Mouse (Mus musculus) cerebellum, postnatal 36 days (tissue): Measurements from ENCODE around the gene Slc37a1.
"Not testable (repeated sequence)": the region's sequence is repeated elsewhere in the genome, so short reads cannot be mapped to it uniquely, and the experiment has no call there.

Source experiments
- DNase-seq, 2 experiments: peaks; one replicate each; pipeline ENCODE4 v3.0.0; 2021 to 2022; ENCODE audit warnings: mixed read lengths in 2 of 2

The Slc37a1 gene

DNA sequence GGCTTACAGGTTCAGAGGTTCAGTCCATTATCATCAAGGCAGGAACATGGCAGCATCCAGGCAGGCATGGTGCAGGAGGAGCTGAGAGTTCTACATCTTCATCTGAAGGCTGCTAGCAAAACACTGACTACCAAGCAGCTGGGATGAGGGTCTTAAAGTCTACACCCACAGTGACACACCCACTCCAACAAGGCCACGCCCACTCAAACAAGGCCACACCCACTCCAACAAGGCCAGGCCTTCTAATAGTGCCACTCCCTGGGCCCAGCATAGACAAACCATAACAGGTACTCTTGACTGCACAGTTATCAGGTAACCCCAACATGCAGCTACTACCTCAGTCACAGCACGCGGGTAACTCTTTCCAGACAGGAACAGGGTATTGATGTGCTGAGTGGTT is 68.1 kb downstream of the Slc37a1 start:
- DNase-seq, result not testable (repeated sequence)

DNA sequence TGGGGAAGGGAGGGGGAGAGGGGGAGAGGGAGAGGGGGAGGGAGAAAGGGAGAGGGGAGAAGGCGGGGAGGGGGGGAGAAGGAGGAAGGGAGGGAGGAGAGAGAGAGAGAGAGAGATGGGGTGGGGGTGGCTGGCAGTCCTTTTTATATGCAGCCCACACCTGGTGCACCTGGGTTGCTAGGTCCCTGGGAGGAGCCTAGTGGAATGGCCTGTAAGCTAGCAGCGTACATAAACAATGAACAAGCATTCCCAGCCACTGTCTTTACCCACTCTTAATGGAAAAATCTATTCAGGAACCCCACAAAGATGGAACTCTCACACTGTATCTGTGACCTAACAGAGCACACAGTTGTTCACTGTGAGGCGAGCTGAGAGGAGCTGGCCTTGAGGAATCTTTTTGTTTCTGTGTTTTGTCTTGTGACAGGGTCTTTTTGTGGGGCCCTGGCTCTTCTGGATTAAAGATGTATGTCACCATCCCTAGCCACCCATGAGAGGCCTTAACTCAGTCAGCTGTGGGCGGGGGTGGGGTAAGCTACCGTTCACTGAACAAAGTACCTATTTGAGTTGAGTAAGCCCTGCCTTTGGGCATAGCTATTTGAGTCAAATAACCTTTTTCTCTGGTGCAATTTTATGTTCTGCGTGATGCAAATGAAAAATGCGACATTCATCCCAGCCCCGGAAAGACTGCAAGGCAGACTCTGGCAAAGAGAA is 69.4 kb downstream of the Slc37a1 start:
- no peak for DNase-seq

DNA sequence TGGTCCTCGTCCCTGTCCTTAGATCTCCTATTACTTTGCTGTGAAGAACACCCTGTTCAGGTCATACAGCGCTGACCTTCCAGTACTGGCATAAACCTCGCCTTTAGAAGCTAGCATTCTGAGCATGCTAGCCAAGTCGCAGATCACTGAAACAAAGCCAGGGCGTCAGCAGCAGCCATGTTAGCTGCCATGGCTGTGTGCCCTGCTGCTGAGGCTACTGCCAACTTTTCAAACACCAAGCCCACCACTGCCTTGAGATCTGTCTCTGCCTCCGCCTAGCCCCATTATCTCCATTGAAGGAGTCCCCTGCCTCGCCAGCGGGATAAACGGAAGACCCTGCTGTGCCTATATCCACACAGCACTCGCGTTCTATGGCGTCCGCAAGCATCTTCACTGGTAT is 74.0 kb downstream of the Slc37a1 start:
- no peak for DNase-seq

DNA sequence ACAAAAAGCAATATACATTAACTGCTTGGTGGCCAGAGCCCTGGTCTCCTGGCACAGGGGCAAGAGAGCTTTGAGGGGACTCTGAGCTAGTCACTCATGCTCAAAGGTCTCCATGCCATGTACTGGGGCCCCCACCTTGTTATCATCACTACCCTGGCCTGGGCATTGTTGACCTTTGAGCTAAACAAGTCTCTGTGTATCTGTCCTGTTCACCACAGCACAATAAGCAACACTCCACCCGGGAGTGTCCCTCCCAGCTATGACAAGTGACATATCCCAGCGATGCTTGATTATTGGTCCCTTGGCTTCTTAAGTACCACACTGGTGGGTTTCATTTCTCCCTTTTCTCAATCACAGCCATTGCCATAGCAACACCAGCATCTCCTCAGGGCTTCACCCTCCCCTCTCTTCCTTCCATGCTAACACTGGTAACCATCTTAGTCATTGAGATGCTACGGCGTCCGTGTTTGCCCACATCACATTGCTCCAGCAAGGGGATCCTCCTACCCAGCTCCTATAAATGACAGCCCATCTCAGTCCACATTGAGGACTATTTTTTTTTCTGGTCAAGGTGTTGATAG is 79.1 kb downstream of the Slc37a1 start:
- no peak for DNase-seq

DNA sequence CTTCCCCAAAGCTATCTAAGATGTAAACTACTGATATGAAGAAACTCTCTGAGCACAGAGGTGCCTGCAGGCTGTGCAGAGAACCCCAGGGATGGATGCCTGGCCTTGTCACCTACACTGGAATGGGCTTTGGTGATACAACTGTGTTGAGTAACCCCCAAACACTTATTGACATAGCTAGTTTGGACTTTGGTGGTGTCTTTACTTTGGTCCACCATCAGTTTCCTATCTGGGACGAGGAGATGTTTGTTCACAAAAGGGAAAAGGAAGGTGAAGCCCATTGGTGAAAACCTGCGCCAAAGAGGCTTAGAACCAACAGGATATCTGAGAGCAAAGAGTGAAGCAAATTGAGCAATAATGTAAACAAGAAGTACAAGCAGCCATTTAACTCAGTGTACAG is 83.6 kb downstream of the Slc37a1 start:
- no peak for DNase-seq

DNA sequence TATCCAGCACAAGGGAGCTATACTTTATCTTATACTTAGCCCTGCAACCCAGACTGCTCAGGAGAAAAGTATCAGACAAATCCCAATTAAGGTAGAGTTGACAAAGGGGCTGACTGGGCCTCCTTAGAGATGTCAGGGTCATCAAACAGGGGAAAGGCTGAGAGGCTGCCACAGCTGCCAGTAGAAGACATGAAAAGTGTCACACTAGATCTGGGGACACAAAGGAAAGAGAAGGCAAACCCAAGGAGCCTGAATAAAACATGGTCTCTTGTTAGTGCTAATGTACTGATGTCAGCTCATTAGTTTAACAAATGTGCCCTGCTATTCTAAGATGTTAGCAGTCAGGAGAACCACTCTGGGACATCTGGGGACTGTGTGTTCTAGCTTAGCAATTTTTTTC is 84.3 kb downstream of the Slc37a1 start:
- DNase-seq, result no peak

DNA sequence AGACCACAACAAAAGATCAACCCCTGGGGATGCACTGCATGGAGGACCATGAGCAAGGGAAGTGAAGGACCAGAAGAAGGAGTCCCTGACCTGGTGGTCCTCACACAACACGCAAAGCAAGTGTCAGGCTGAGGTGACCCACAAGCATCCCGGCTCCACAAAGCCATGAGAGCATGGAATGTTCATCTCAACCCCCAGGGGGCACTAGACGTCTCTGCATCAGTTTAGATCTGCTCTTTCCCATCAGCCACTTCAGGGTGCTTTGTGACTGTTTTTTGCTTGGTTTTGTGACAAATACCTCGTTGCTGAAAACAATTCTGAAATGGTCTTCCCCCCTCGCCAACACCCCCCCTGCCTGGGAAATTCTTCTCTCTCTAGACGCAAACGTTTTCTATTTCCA is 91.4 kb downstream of the Slc37a1 start:
- peak; percentile 81 to 84 for DNase-seq

DNA sequence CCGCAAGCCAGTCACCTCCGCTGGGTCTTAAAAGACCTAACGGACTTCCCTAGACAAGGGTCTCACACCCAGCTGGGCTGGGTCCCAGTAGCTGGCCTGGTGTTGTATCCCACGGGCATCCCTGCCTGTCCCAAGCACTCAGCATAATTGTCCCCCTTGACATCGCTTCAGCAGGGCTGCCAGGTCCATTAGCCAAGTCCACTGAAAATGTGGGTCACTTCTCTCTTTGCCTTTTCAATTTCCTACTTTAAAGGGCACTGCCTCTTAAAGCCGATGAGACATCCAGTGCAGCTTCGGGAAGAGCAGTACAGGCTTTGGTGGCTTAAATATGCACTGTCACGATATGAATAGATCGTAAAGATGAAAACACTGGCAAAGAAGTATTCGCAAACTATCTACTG is 91.8 kb downstream of the Slc37a1 start:
- peak; percentile 55 for DNase-seq

DNA sequence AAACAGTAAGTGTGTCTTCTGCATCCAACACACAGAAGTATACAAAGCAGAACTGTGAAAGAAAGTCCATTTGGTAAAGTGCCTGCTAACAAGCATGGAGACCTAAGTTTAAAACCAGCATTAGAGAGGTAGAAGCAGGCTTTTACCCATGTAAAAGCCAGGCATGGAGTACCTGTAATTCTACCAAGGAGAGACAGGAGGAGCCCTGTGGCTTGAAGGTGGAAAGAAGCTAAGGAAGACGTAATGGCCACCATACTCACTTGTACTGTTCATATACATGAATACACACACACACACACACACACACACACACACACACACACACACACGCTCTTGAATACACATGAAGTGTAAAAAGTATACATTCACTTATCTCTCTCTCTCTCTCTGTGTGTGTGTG is 92.5 kb downstream of the Slc37a1 start:
- DNase-seq, result no peak

DNA sequence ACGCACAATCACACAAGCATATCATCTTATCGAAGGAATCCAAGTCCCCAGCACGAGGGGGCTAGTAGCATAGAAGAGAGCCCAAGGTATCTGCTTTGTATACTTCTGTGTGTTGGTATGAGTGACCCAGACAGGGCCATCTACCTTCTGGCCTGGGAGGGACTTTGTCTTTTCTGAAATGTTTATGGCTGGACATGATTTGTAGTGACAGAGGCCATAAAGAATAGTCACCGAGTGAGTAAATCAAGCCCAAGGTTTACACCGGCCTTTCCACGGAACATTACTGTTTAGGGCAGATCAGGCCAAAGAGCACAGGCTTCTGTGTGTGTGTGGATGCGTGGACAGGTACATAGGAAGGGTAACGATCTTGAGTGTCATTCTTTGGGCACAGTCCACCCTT is 93.3 kb downstream of the Slc37a1 start:
- DNase-seq, result no peak

DNA sequence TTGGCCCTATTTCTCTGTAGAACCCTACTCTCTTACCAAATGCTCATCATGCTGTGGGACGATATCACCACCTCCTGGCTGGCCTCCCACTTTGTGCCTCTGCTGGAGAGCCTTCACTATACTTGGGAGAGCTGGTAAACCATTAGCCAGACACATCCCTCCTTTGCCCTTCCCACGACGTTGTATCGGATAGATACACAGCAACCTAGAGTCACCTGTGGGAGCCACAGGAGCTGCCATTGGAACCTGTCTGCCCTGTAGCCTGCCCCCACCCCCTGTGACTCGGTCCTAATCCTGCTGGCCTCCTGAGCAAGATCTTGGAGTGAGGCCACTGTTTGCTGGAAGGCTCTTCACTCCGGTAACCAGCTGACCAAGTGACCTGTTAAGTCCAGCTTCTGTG is 96.7 kb downstream of the Slc37a1 start:
- DNase-seq, result peak; percentile 37 to 51

DNA sequence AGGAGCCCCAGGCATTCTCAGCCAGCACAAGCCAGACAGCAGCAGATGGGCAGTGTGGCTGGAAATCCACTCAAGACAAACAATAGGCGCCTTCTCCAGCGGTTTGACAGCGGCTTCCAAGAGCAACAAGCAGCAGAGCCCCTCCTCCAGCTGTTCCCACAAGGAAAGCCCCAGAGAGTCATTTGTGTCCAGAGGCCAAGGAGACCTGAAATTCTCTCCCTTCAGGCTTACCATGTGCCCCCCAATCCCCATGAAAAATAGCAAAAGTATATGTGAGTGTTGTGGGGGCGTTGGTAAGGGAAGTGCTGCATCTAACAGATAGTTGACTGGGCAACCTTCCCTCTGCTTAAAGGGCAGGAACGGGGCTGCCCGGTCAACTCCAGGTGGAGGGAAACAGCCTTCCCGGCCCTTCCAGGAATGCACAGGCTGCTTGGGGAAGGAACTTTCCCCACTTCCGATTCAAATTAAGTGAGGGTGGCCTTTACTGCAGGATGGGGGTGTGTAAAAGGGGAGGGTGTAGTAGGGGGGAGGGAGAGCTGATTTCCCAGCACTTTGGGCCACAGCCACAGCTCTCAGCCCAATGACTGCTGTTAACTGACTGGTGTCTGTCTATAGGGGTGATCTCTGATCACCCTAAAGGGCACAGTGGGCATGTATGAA is 98.5 kb downstream of the Slc37a1 start:
- no peak for DNase-seq

DNA sequence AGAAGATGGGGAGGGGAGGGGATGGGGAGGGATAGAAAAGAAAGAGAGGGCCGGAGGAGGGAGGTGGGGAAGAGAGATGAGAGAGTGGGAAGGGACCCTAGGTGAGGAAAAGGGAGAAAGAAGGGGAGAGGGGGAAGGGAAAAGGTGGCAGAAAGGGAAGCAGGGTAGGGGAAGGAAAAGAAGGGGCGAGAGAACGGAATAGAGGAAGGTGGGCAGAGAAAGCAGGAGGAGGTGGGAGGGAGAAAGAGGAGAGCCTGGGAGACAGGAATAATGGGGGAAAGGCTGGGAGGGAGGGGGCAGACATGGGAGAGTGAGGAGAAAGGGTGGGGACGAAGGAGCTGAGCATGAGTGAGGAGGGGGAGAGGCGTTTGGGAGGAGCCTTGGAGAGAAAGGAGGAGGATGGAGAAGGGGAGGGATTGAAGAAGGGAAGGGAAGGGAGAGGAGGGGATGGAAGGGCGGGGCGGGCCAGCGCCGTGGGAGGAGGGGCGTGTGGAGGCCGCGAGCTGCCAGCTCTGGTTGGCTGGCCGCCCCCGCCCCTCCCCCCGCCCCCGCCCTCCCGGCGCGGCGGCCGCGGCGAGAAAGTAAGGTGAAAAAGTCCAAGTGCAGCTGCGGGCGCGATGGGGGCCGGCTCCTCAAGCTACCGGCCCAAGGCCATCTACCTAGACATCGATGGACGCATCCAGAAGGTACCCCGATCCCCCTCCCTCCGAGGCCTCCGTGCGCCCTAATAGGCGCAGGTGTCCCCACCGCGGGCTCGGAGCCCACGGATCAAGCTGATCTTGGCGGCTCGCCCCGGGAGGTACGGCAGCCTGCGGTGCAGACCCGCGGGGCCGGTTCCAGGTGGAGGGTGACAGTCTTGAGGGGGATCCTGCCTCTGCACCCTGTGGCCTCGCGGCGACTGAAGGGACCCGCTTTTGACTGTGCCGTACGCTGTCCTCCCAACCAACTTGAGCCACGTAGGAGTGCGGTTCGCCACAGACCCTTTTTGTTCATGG is 99.4 kb downstream of the Slc37a1 start, which contains the start of gene Pde9a:
Gene Pde9a, plus strand, starts transcription at position 540 of the 995 bp plus-strand sequence.
- peak; percentile 56 to 73 for DNase-seq

DNA sequence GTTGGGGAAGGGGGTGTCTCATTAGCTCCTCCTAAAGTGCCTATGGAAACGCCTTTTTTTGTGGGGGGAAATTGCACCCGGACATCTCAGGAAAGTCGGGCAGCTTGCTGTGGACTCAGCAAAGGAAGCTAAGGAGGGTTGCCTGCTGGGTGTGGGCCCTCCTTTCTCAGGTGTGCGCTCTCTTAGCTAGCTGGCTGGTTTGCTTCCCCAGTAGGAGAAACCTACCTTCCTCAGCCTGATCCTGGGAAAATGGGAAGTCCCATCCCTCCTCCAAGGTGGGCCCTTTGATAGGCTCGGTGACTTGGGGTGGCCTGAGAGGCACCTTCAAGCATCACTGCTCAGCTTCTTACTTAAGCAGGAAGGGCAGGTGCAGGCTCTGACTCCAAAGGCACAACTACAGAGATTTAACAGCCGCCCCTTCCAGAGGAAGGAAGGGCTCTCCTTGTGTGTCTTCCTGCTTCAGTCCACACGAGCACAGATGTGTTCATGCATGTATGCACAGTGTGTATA is 100.2 kb downstream of the Slc37a1 start:
- DNase-seq, result peak; percentile 26 to 35

DNA sequence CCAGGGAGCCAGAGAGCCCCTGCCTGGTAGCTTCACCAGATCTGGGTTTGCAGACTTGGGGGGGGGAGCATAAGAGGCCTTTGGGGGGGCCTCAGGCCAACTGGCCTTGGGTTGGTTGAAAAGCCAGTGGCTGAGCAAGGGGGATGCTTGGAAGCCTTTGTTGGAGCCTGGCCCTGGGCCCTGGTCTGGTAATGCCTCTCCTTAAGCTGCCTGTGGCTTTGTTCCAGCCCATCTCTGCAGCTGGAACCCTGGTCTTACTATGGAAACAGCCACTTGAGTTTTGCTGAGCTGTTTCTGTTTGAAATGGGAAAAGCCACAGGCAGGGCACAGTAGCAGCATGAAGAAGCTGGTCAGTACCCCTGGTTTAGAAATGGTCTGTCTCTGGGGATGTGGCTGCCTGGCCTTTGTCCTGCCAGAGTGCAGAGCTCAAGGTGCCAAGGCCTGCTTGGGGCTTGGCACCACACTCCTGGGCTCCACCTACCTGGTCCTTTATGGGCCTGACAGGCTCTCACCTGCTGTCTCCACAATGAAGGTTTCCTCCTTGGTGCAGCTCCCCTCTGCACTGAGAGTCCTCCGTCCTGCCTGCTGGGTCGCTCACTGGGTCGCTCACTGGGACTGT is 102.9 kb downstream of the Slc37a1 start:
- DNase-seq, result no peak

DNA sequence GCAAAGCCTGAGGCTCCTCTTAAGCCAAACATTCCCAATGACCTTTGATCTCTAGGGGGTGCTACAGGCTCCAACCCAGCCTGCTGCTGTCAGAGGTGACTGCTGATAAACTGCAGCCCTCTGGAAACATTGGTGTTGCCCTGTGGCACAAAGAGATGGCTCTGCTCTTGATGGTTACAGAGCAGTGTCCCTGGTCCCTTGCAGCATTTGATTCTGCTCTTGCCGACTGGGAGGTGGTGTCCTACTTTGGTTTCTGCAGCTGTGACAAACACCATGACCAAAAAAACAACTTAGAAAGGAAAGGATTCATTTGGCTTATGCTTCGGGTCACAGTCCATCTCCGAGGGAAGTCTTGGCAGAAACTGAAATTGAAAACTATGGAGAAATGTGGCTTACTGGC is 104.9 kb downstream of the Slc37a1 start:
- no peak for DNase-seq

DNA sequence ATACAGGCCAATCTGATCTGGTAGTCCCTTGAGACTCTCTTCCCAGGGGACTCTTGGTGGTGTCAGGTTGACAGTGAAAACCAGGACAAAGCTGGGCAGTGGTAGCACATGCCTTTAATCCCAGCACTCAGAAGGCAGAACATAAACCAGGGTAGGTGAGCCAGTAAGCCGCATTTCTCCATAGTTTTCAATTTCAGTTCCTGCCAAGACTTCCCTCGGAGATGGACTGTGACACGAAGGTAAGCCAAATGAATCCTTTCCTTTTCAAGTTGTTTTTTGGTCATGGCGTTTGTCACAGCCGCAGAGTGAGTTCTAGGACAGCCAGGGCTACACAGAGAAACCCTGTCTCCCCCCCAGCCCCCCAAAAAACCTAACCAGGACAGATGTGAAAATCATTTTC is 105.4 kb downstream of the Slc37a1 start:
- DNase-seq, result no peak

DNA sequence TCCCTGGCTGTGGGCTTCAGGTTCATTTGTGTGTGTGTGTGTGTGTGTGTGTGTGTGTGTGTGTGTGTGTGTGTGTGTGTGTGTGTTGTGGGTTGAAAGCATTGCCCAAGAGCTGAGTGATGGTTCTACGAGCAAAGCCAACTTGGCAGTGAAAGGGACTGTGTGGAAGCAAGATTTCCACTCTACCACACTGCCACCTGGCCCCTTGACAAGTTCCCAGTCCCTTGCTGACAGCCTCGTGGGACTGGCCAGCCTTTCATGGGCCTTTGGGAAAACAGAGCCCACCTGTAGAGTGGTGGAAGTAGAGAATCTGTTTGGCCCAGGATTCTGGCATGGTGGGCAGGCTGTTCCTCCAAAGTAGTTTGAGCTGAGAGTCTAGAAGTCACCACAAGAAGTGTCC is 107.2 kb downstream of the Slc37a1 start:
- peak in 1 of 2 experiments; percentile 30 for DNase-seq

DNA sequence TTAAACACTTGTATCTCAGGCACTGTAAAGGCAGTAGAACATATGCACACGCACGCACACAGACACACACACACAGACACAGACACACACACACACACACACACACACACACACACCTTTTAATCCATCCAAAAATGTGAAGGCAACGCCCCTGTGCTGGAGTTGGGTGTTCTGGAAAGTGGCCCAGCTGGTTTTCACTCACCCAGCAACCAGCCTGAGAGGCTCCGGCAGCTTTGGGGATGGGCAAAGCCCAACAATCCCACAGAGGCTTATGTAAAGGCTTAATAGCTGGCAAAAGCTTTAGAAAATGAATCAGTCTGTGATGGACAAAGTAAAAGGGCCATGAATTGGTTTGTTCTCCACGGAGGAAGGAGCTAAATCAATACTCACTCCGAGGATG is 113.7 kb downstream of the Slc37a1 start:
- DNase-seq, result no peak
